Mouse (Mus musculus): Measurements from ENCODE around the gene Ppdpf. TPM values are rescaled to one million over a fixed set of nuclear protein-coding genes. Genes with fewer than 3 reads are reported as not detected.

Ppdpf gene
- polyA plus RNA-seq, 1 experiment from 2014 or later = 415 TPM

- 88% methylated on average over 23 of the region's 23 CpGs for WGBS
- Histone ChIP-seq H3K4me1 (replicated peaks) (peaks cover 6% of the 10 kb centered on the region), H3K27me3 (ENCODE audit: insufficient read depth, poor library complexity, severe bottlenecking) (no peaks in the 10 kb centered on the region), H3K4me3 (no peak overlapping the region), H3K9me3 (no peaks in the 10 kb centered on the region), H3K36me3 (no peaks in the 10 kb centered on the region), H3K27ac (no peak overlapping the region)
- DNase-seq (ENCODE audit: low spot score) = no peak
Observed at GRCm38 (mm10) chr2:181235681-181236566, 48.9 kb downstream of the Ppdpf start.

- H3K27me3 ChIP-seq (ENCODE audit: insufficient read depth, poor library complexity, severe bottlenecking) = no peaks in the 10 kb centered on the region
- H3K27ac ChIP-seq = no peak overlapping the region
- DNase-seq (ENCODE audit: low spot score) = no peak
- WGBS = 91% methylated on average over 17 of the region's 17 CpGs
- peaks cover 18% of the 10 kb centered on the region for H3K4me1 ChIP-seq (replicated peaks)
- no peak overlapping the region for H3K4me3 ChIP-seq
- H3K9me3 ChIP-seq = no peaks in the 10 kb centered on the region
- H3K36me3 ChIP-seq = no peaks in the 10 kb centered on the region
Observed at GRCm38 (mm10) chr2:181237251-181238014, 50.4 kb downstream of the Ppdpf start.

GRCm38 (mm10) chr2:181238091-181238610, 51.1 kb downstream of the Ppdpf start:
- Histone ChIP-seq H3K4me1 (replicated peaks) (peaks cover 18% of the 10 kb centered on the region), H3K36me3 (no peaks in the 10 kb centered on the region), H3K4me3 (no peak overlapping the region), H3K27ac (no peak overlapping the region), H3K9me3 (no peaks in the 10 kb centered on the region), H3K27me3 (ENCODE audit: insufficient read depth, poor library complexity, severe bottlenecking) (no peaks in the 10 kb centered on the region)
- DNase-seq (ENCODE audit: low spot score) = no peak
- 73% methylated on average over 10 of the region's 10 CpGs for WGBS

Other genes starting within 250 kb of the Ppdpf start
- gene Nkain4, start 232.5 kb upstream of the Ppdpf start, polyA plus RNA-seq (2016; fragmentation: Nextera tagmentation; extraction: Ambion mirVana) = 79.3 and 108 TPM in 2 replicates
- 85.4 and 89.4 TPM in 2 replicates for gene Arfgap1, start 220.0 kb upstream of the Ppdpf start, polyA plus RNA-seq (2016; fragmentation: Nextera tagmentation; extraction: Ambion mirVana)
- 0.35 and 0.56 TPM in 2 replicates for gene Col20a1, start 200.7 kb upstream of the Ppdpf start, polyA plus RNA-seq (2016; fragmentation: Nextera tagmentation; extraction: Ambion mirVana)
- 23.7 and 44.1 TPM in 2 replicates for gene Chrna4, start 143.7 kb upstream of the Ppdpf start, polyA plus RNA-seq (2016; fragmentation: Nextera tagmentation; extraction: Ambion mirVana)
- 5.4 and 15.5 TPM in 2 replicates for gene Kcnq2, start 51.9 kb upstream of the Ppdpf start, polyA plus RNA-seq (2016; fragmentation: Nextera tagmentation; extraction: Ambion mirVana)
- 0.47 TPM in 1 of 2 replicates, not detected in the other for gene Eef1a2, start 30.2 kb upstream of the Ppdpf start, polyA plus RNA-seq (2016; fragmentation: Nextera tagmentation; extraction: Ambion mirVana)
- not detected in 2 replicates for gene Ptk6, start 15.5 kb downstream of the Ppdpf start, polyA plus RNA-seq (2016; fragmentation: Nextera tagmentation; extraction: Ambion mirVana)
- gene Srms, start 25.9 kb downstream of the Ppdpf start, polyA plus RNA-seq (2016; fragmentation: Nextera tagmentation; extraction: Ambion mirVana) = 0.07 TPM in 1 of 2 replicates, not detected in the other
- gene Fndc11, start 32.8 kb downstream of the Ppdpf start, polyA plus RNA-seq (2016; fragmentation: Nextera tagmentation; extraction: Ambion mirVana) = 0.26 and 0.32 TPM in 2 replicates
- 0.52 and 1.00 TPM in 2 replicates for gene Helz2, start 54.8 kb downstream of the Ppdpf start, polyA plus RNA-seq (2016; fragmentation: Nextera tagmentation; extraction: Ambion mirVana)
- gene Gmeb2, start 100.8 kb downstream of the Ppdpf start, polyA plus RNA-seq (2016; fragmentation: Nextera tagmentation; extraction: Ambion mirVana) = 19.0 and 20.0 TPM in 2 replicates
- 122 and 329 TPM in 2 replicates for gene Stmn3, start 127.3 kb downstream of the Ppdpf start, polyA plus RNA-seq (2016; fragmentation: Nextera tagmentation; extraction: Ambion mirVana)
- 57.7 and 68.1 TPM in 2 replicates for gene Rtel1, start 132.5 kb downstream of the Ppdpf start, polyA plus RNA-seq (2016; fragmentation: Nextera tagmentation; extraction: Ambion mirVana)
- gene Zgpat, start 177.7 kb downstream of the Ppdpf start, polyA plus RNA-seq (2016; fragmentation: Nextera tagmentation; extraction: Ambion mirVana) = 45.4 and 53.0 TPM in 2 replicates
- 75.3 and 75.4 TPM in 2 replicates for gene Arfrp1, start 178.2 kb downstream of the Ppdpf start, polyA plus RNA-seq (2016; fragmentation: Nextera tagmentation; extraction: Ambion mirVana)
- gene Lime1, start 192.8 kb downstream of the Ppdpf start, polyA plus RNA-seq (2016; fragmentation: Nextera tagmentation; extraction: Ambion mirVana) = 29.5 and 29.7 TPM in 2 replicates